Mouse (Mus musculus) megakaryocyte, embryonic 14.5 days (primary cell): Measurements from ENCODE around the gene Afm. TPM values are rescaled to one million over a fixed set of nuclear protein-coding genes. Genes with fewer than 3 reads are reported as not detected.

ENCODE experiments used
- H3K27me3 ChIP-seq: replicated peaks from 2 replicates; pipeline ENCODE3; 2012; ENCODE audit warnings: inconsistent platforms
- H3K36me3 ChIP-seq: replicated peaks from 2 replicates; pipeline ENCODE3; 2012; ENCODE audit warnings: low read length, inconsistent platforms, mixed read lengths
- H3K4me1 ChIP-seq: 2 replicates; pipeline ENCODE4 v1.6.1; 2012; ENCODE audit warnings: inconsistent platforms
- H3K4me3 ChIP-seq: replicated peaks from 2 replicates; pipeline ENCODE3; 2012; ENCODE audit warnings: moderate library complexity, mild to moderate bottlenecking, inconsistent platforms
- H3K9me3 ChIP-seq: 2 replicates; pipeline ENCODE4 v1.6.1; 2012; ENCODE audit warnings: inconsistent platforms
- FLI1 ChIP-seq: IDR thresholded peaks from 2 replicates; pipeline ENCODE4 v1.6.1; 2012; ENCODE audit warnings: low read length, inconsistent platforms, mixed read lengths
- polyA plus RNA-seq: library from polyadenylated mRNA; stranded (reverse); fragments of >175 nt; gene quantifications from 2 replicates; pipeline ENCODE4 v1.2.3, GENCODE M21; 2012; ENCODE audit warnings: low replicate concordance; ENCODE audit not compliant: insufficient read depth

Afm gene
- polyA plus RNA-seq, 1 experiment: not detected

GRCm38 (mm10) chr5:90601469-90601868 lies 82.7 kb downstream of the Afm start:
- peaks cover 2% of the 10 kb centered on the region for H3K36me3 ChIP-seq
- H3K27me3 ChIP-seq: no peaks in the 10 kb centered on the region
- no peak overlapping the region for H3K4me3 ChIP-seq
- peaks cover 36% of the 10 kb centered on the region for H3K4me1 ChIP-seq
- no peaks in the 10 kb centered on the region for H3K9me3 ChIP-seq
- TF ChIP-seq FLI1: no peak

Other genes starting within 250 kb of the Afm start
- gene Ankrd17, start 152.4 kb upstream of the Afm start, polyA plus RNA-seq: 5.3 and 6.6 TPM in 2 replicates
- not detected in 2 replicates for gene Gm9958, start 151.7 kb upstream of the Afm start, polyA plus RNA-seq
- not detected in 2 replicates for gene Alb, start 58.0 kb upstream of the Afm start, polyA plus RNA-seq
- 0.30 TPM in 1 of 2 replicates, not detected in the other for gene Afp, start 28.2 kb upstream of the Afm start, polyA plus RNA-seq
- gene 5830473C10Rik, start 42.2 kb downstream of the Afm start, polyA plus RNA-seq: 0.73 and 2.2 TPM in 2 replicates
- gene Rassf6, start 121.7 kb downstream of the Afm start, polyA plus RNA-seq: not detected in 2 replicates
- gene Cxcl5, start 240.4 kb downstream of the Afm start, polyA plus RNA-seq: 0.36 TPM in 1 of 2 replicates, not detected in the other
- gene Ppbp, start 249.6 kb downstream of the Afm start, polyA plus RNA-seq: 127 and 345 TPM in 2 replicates